Mouse (Mus musculus): Measurements from ENCODE around the gene Ddx3x. TPM values are rescaled to one million over a fixed set of nuclear protein-coding genes. Genes with fewer than 3 reads are reported as not detected.
"Not testable (repeated sequence)": the region's sequence is repeated elsewhere in the genome, so short reads cannot be mapped to it uniquely, and the experiment has no call there.

The Ddx3x gene
- 38.9 TPM for polyA plus RNA-seq (2012; fragmentation: generic; extraction: Trizol)

GRCm38 (mm10) chrX:13280409-13281328 lies at the start of gene Ddx3x:
Ddx3x (plus strand) TSS chrX:13280970.
- Histone ChIP-seq H3ac (ENCODE audit: control insufficient read depth, insufficient read length) (peak within 1 kb of the TSS; percentile 99), H3K79me2 (ENCODE audit: control insufficient read depth, insufficient read depth) (peaks cover 39% of the 10 kb centered on the region), H3K36me3 (ENCODE audit: control insufficient read depth, insufficient read depth) (peaks cover 9% of the 10 kb centered on the region), H3K27me3 (ENCODE audit: control insufficient read depth, insufficient read depth, insufficient read length) (no peaks in the 10 kb centered on the region), H3K4me2 (ENCODE audit: low read depth) (peak within 1 kb of the TSS; percentile 79), H3K4me3 (peak within 1 kb of the TSS; percentile 85)
- peak; percentile 38 for TF ChIP-seq E2F4 (IDR thresholded peaks at IDR 0.05; ENCODE audit: insufficient read depth)
- no peak for TF ChIP-seq REST (IDR thresholded peaks at IDR 0.05; ENCODE audit: insufficient read depth, insufficient read length)
- no peak for TF ChIP-seq MAX (IDR thresholded peaks at IDR 0.05; ENCODE audit: low read depth)
- TF ChIP-seq POLR2A (IDR thresholded peaks at IDR 0.05; ENCODE audit: insufficient read length, low read depth), result peak; percentile 99
- no peak for TF ChIP-seq TCF3 (IDR thresholded peaks at IDR 0.05; ENCODE audit: insufficient read length, low read depth)
- TF ChIP-seq MYOD1 (IDR thresholded peaks at IDR 0.05; ENCODE audit: control insufficient read depth in 1 of 3, insufficient read length in 2 of 3, low read depth in 2 of 3), result no peak
- TF ChIP-seq TCF12 (IDR thresholded peaks at IDR 0.05; ENCODE audit: insufficient read depth, poor library complexity, severe bottlenecking), result no peak
- TF ChIP-seq MYOG (IDR thresholded peaks at IDR 0.05; ENCODE audit: control insufficient read depth in 1 of 3, insufficient read depth in 1 of 3, insufficient read length in 2 of 3, low read depth in 2 of 3), result no peak
- 0 out of 2 replicates have a peak, but pooled peaks have one; percentile 2 for TF ChIP-seq CEBPB (IDR thresholded peaks at IDR 0.05; ENCODE audit: insufficient read depth, poor library complexity, severe bottlenecking)
- TF ChIP-seq POLR2AphosphoS2 (IDR thresholded peaks at IDR 0.05; ENCODE audit: insufficient read length, low read depth), result peak; percentile 99
- TF ChIP-seq SRF (IDR thresholded peaks at IDR 0.05; ENCODE audit: control insufficient read depth, insufficient read length, low read depth), result peak; percentile 36
- TF ChIP-seq USF1 (IDR thresholded peaks at IDR 0.05; ENCODE audit: low read depth), result peak; percentile 97

DNA sequence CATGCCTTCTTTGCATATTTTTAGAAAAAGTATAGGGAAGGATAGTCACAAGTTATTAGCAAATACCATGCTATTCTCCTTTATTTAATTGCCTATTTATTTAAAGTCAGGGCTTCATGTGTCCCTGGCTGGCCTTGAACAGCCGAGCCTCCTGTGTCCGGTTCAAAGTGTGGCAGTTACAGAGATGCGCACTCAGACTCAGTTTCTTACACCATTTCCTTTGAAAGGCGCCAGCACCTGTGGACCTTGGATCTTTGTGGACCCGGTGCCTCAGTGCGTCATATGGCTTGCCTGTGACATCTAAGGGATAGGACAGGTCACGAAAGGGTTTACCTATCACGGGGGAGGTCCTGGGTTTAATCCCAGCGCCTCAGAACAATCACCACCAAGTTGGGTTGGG lies 49.5 kb upstream of the Ddx3x start:
- no peaks in the 10 kb centered on the region for H3K27me3 ChIP-seq (ENCODE audit: control insufficient read depth, insufficient read depth, insufficient read length)
- TF ChIP-seq TCF3 (IDR thresholded peaks at IDR 0.05; ENCODE audit: insufficient read length, low read depth) (no peak), REST (IDR thresholded peaks at IDR 0.05; ENCODE audit: insufficient read depth, insufficient read length) (no peak), CEBPB (IDR thresholded peaks at IDR 0.05; ENCODE audit: insufficient read depth, poor library complexity, severe bottlenecking) (no peak), POLR2AphosphoS2 (IDR thresholded peaks at IDR 0.05; ENCODE audit: insufficient read length, low read depth) (no peak), MYOD1 (IDR thresholded peaks at IDR 0.05; ENCODE audit: control insufficient read depth in 1 of 3, insufficient read length in 2 of 3, low read depth in 2 of 3) (no peak), USF1 (IDR thresholded peaks at IDR 0.05; ENCODE audit: low read depth) (no peak), MAX (IDR thresholded peaks at IDR 0.05; ENCODE audit: low read depth) (no peak)
- H3ac ChIP-seq (ENCODE audit: control insufficient read depth, insufficient read length), result no peak overlapping the region
- H3K4me2 ChIP-seq (ENCODE audit: low read depth), result peak overlapping the region; percentile 92
- H3K36me3 ChIP-seq (ENCODE audit: control insufficient read depth, insufficient read depth), result no peaks in the 10 kb centered on the region
- H3K79me2 ChIP-seq (ENCODE audit: control insufficient read depth, insufficient read depth), result no peaks in the 10 kb centered on the region
- peak overlapping the region; percentile 27 for H3K4me3 ChIP-seq

GRCm38 (mm10) chrX:13232834-13233233 lies 47.9 kb upstream of the Ddx3x start:
- not testable (repeated sequence) for H3K79me2 ChIP-seq (ENCODE audit: control insufficient read depth, insufficient read depth); H3ac ChIP-seq (ENCODE audit: control insufficient read depth, insufficient read length); H3K4me3 ChIP-seq; H3K27me3 ChIP-seq (ENCODE audit: control insufficient read depth, insufficient read depth, insufficient read length); H3K4me2 ChIP-seq (ENCODE audit: low read depth); H3K36me3 ChIP-seq (ENCODE audit: control insufficient read depth, insufficient read depth)

DNA sequence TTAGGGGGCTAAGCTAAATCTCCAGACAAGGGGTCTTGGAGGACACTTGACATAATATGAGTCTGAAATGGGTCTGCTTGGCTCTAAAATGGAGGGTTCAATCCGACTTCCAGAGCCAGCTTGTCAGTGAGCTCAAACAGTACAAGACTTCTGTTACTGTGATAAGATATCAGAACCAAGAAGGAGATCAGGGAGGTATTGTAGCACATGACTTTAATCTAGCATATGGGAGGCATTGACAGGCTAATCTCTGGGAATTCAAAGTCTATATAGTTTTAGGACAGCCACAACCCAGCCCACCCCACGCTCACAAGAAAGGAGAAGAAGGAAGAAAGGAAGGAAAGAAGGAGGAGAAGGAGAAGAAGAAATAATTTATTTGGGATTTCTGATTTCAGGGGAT lies 47.1 kb upstream of the Ddx3x start:
- Histone ChIP-seq H3K27me3 (ENCODE audit: control insufficient read depth, insufficient read depth, insufficient read length) (no peaks in the 10 kb centered on the region), H3K79me2 (ENCODE audit: control insufficient read depth, insufficient read depth) (no peaks in the 10 kb centered on the region), H3ac (ENCODE audit: control insufficient read depth, insufficient read length) (no peak overlapping the region), H3K4me2 (ENCODE audit: low read depth) (no peak overlapping the region), H3K4me3 (no peak overlapping the region), H3K36me3 (ENCODE audit: control insufficient read depth, insufficient read depth) (no peaks in the 10 kb centered on the region)
- TF ChIP-seq E2F4 (IDR thresholded peaks at IDR 0.05; ENCODE audit: insufficient read depth), result no peak
- TF ChIP-seq TCF3 (IDR thresholded peaks at IDR 0.05; ENCODE audit: insufficient read length, low read depth), result no peak
- no peak for TF ChIP-seq MYOD1 (IDR thresholded peaks at IDR 0.05; ENCODE audit: control insufficient read depth in 1 of 3, insufficient read length in 2 of 3, low read depth in 2 of 3)
- TF ChIP-seq POLR2AphosphoS2 (IDR thresholded peaks at IDR 0.05; ENCODE audit: insufficient read length, low read depth), result no peak
- TF ChIP-seq MYOG (IDR thresholded peaks at IDR 0.05; ENCODE audit: control insufficient read depth in 1 of 3, insufficient read depth in 1 of 3, insufficient read length in 2 of 3, low read depth in 2 of 3), result no peak
- no peak for TF ChIP-seq USF1 (IDR thresholded peaks at IDR 0.05; ENCODE audit: low read depth)
- no peak for TF ChIP-seq SRF (IDR thresholded peaks at IDR 0.05; ENCODE audit: control insufficient read depth, insufficient read length, low read depth)
- TF ChIP-seq REST (IDR thresholded peaks at IDR 0.05; ENCODE audit: insufficient read depth, insufficient read length), result no peak
- no peak for TF ChIP-seq MAX (IDR thresholded peaks at IDR 0.05; ENCODE audit: low read depth)
- no peak for TF ChIP-seq CEBPB (IDR thresholded peaks at IDR 0.05; ENCODE audit: insufficient read depth, poor library complexity, severe bottlenecking)
- TF ChIP-seq TCF12 (IDR thresholded peaks at IDR 0.05; ENCODE audit: insufficient read depth, poor library complexity, severe bottlenecking), result no peak
- no peak for TF ChIP-seq POLR2A (IDR thresholded peaks at IDR 0.05; ENCODE audit: insufficient read length, low read depth)

GRCm38 (mm10) chrX:13234709-13235108 lies 46.1 kb upstream of the Ddx3x start:
- H3K4me2 ChIP-seq (ENCODE audit: low read depth), result no peak overlapping the region
- no peak overlapping the region for H3K4me3 ChIP-seq
- no peak overlapping the region for H3ac ChIP-seq (ENCODE audit: control insufficient read depth, insufficient read length)
- H3K27me3 ChIP-seq (ENCODE audit: control insufficient read depth, insufficient read depth, insufficient read length), result no peaks in the 10 kb centered on the region
- TF ChIP-seq POLR2AphosphoS2 (IDR thresholded peaks at IDR 0.05; ENCODE audit: insufficient read length, low read depth), result no peak
- no peak for TF ChIP-seq E2F4 (IDR thresholded peaks at IDR 0.05; ENCODE audit: insufficient read depth)
- TF ChIP-seq MYOD1 (IDR thresholded peaks at IDR 0.05; ENCODE audit: control insufficient read depth in 1 of 3, insufficient read length in 2 of 3, low read depth in 2 of 3), result no peak
- no peak for TF ChIP-seq TCF12 (IDR thresholded peaks at IDR 0.05; ENCODE audit: insufficient read depth, poor library complexity, severe bottlenecking)
- no peak for TF ChIP-seq MYOG (IDR thresholded peaks at IDR 0.05; ENCODE audit: control insufficient read depth in 1 of 3, insufficient read depth in 1 of 3, insufficient read length in 2 of 3, low read depth in 2 of 3)
- TF ChIP-seq POLR2A (IDR thresholded peaks at IDR 0.05; ENCODE audit: insufficient read length, low read depth), result no peak
- TF ChIP-seq MAX (IDR thresholded peaks at IDR 0.05; ENCODE audit: low read depth), result no peak
- no peak for TF ChIP-seq SRF (IDR thresholded peaks at IDR 0.05; ENCODE audit: control insufficient read depth, insufficient read length, low read depth)
- no peak for TF ChIP-seq REST (IDR thresholded peaks at IDR 0.05; ENCODE audit: insufficient read depth, insufficient read length)
- no peak for TF ChIP-seq CEBPB (IDR thresholded peaks at IDR 0.05; ENCODE audit: insufficient read depth, poor library complexity, severe bottlenecking)
- TF ChIP-seq TCF3 (IDR thresholded peaks at IDR 0.05; ENCODE audit: insufficient read length, low read depth), result no peak
- no peaks in the 10 kb centered on the region for H3K79me2 ChIP-seq (ENCODE audit: control insufficient read depth, insufficient read depth)
- H3K36me3 ChIP-seq (ENCODE audit: control insufficient read depth, insufficient read depth), result no peaks in the 10 kb centered on the region

All from myocyte (in vitro differentiated cells).